Mouse (Mus musculus): ENCODE data around the gene Mff. TPM values are rescaled to one million over a fixed set of nuclear protein-coding genes. Genes with fewer than 3 reads are reported as not detected.

Mff gene
- polyA plus RNA-seq, 1 experiment from 2014 or later = 290 TPM

Other genes with a start within 250 kb of the Mff start
- gene Col4a4, start 138.0 kb upstream of the Mff start, polyA plus RNA-seq (2014; fragmentation: Nextera tagmentation; extraction: Ambion mirVana) = 0.12 and 0.21 TPM in 2 replicates
- gene Col4a3, start 138.0 kb upstream of the Mff start, polyA plus RNA-seq (2014; fragmentation: Nextera tagmentation; extraction: Ambion mirVana) = 0.08 and 0.28 TPM in 2 replicates
- gene Tm4sf20, start 43.6 kb downstream of the Mff start, polyA plus RNA-seq (2014; fragmentation: Nextera tagmentation; extraction: Ambion mirVana) = 0.23 TPM in 1 of 2 replicates, not detected in the other
- gene Gm47791, start 46.4 kb downstream of the Mff start, polyA plus RNA-seq (2014; fragmentation: Nextera tagmentation; extraction: Ambion mirVana) = not detected in 2 replicates
- gene Agfg1, start 114.6 kb downstream of the Mff start, polyA plus RNA-seq (2014; fragmentation: Nextera tagmentation; extraction: Ambion mirVana) = 47.3 and 49.5 TPM in 2 replicates
- 0.47 TPM in 1 of 2 replicates, not detected in the other for gene A030005L19Rik, start 188.4 kb downstream of the Mff start, polyA plus RNA-seq (2014; fragmentation: Nextera tagmentation; extraction: Ambion mirVana)
- not detected in 2 replicates for gene A030014E15Rik, start 200.0 kb downstream of the Mff start, polyA plus RNA-seq (2014; fragmentation: Nextera tagmentation; extraction: Ambion mirVana)
- gene Gm6217, start 206.5 kb downstream of the Mff start, polyA plus RNA-seq (2014; fragmentation: Nextera tagmentation; extraction: Ambion mirVana) = not detected in 2 replicates
- gene A030003K21Rik, start 218.5 kb downstream of the Mff start, polyA plus RNA-seq (2014; fragmentation: Nextera tagmentation; extraction: Ambion mirVana) = not detected in 2 replicates
- gene Gm7544, start 231.1 kb downstream of the Mff start, polyA plus RNA-seq (2014; fragmentation: Nextera tagmentation; extraction: Ambion mirVana) = not detected in 2 replicates
- gene Gm47955, start 235.4 kb downstream of the Mff start, polyA plus RNA-seq (2014; fragmentation: Nextera tagmentation; extraction: Ambion mirVana) = not detected in 2 replicates

All from forebrain, embryonic 11.5 days (tissue).